Mouse (Mus musculus) spleen, adult 12 weeks (tissue): Measurements from ENCODE around the gene Slfn8.
A peak's percentile ranks its signal among the peaks of the same experiment; 100 is the strongest.
"Not testable (repeated sequence)": the region's sequence is repeated elsewhere in the genome, so short reads cannot be mapped to it uniquely, and the experiment has no call there.

ENCODE experiments used
- DNase-seq: peaks from one replicate; pipeline ENCODE4 v3.0.0; 2022; ENCODE audit warnings: low spot score

The Slfn8 gene

GRCm38 (mm10) chr11:83020621-83021020, at the start of gene Slfn8:
Gene Slfn8, minus strand, starts transcription at chr11:83020810.
- DNase-seq, result peak; percentile 19

DNA sequence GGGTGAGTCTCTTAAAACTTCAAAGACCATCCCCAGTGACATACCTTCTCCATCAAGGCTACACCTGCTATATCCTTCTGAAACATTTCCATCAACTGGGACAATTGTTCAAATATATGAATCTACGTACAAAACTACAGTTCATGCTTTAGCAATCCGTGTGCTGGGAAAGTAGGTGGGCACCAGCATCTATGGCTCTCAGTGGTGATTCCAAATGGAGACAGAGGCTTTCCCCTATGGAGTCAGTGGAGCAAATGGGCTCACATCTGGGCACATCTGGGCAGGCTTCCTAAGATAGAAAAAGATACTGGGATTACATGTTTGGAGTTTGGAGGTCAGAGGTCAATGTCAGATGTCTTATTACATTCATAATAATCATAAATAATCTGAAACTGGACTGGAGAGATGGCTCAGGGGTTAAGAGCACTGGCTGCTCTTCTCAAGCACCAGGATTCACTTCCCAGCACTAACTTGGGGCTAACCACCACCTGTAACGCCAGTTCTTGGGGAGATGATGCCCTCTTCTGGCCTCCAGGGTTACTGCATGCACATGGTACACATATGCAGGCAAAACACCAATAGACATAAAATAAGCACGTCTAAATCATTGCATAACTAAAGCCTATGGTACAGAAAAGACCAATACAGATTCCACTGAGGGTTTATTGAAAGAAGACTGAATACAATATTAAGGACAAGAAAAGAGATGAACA, 47.5 kb upstream of the Slfn8 start:
- no peak for DNase-seq

GRCm38 (mm10) chr11:83066640-83067531, 46.3 kb upstream of the Slfn8 start:
- DNase-seq, result peak; percentile 29

- no peak for DNase-seq
Measured at GRCm38 (mm10) chr11:83065441-83066344, 45.1 kb upstream of the Slfn8 start.

DNA sequence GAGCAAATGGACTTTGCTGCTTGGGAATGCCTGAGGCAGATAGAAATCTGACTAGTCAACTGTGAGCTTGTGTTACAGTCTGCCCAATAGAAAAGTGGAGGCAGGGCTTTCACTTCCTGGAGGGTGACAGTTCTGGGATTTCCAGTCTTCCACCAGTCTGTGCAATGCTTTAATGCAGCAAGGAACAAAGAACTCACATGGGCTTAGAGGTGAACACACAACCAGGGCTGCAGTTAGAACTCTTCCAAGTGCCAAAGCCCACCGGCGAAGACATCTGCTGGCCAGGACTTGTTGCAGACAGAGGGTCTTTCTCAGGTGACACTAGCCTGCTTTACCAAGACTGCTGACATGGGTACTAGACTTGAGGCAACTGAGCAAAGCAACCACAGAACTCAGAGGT, 44.3 kb upstream of the Slfn8 start, which contains the start of gene Slfn2:
Gene Slfn2 (plus strand): TSS at position 167 of the 400 bp plus-strand sequence.
- DNase-seq, result peak; percentile 22

- no peak for DNase-seq
Measured at GRCm38 (mm10) chr11:83063941-83064349, 43.3 kb upstream of the Slfn8 start.

- DNase-seq, result no peak
Measured at GRCm38 (mm10) chr11:83063126-83063525, 42.5 kb upstream of the Slfn8 start.

DNA sequence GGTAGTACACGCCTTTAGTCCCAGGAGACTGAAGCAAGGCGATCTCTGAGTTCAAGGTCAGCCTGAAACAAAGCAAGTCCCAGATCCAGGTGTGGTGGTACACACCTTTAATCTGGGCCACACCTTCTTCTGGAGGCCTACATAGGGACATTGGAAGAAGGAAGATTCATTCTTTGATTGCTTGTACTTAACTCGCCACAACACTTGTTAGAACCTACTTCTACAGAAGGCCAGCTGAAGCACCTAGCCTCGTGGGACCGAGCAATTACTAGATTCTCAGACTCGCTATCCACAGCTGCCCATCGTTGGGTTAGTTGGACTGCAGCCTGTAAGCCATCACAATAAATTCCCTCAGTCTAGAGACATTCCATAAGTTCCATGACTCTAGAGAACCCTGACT, 41.2 kb upstream of the Slfn8 start:
- DNase-seq, result no peak

DNA sequence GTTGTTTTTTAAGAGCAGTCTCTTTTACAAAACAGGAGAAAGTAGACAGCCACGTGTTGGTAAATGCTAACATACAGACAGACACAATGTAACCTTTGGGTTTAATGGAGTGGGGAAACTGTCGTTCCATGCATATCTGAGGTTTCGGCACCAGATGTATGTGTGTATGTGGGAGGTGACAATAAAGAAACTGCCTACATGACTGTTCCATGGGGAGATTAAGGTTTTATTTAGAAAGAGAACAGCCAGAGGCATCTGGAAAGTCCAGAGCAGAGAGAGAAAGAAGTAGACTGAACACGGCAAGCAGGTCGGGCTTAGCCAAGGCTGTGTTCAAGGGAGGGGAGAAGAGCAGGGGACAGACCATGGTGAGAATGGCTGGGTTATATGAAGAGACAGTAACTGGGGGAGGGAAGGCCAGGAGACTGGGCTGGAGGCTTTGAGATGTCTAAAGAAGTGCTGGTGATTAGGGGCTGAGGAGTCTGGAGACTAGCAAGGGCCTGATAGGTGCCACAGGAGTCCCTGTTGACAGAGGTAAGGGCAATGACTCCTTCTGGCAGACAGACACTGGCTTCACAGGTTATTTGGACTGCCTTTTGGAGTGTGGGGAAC, 39.9 kb upstream of the Slfn8 start:
- no peak for DNase-seq

GRCm38 (mm10) chr11:83057863-83058262, 37.3 kb upstream of the Slfn8 start:
- peak; percentile 46 for DNase-seq

GRCm38 (mm10) chr11:83045642-83046041, 25.0 kb upstream of the Slfn8 start:
- DNase-seq, result no peak

DNA sequence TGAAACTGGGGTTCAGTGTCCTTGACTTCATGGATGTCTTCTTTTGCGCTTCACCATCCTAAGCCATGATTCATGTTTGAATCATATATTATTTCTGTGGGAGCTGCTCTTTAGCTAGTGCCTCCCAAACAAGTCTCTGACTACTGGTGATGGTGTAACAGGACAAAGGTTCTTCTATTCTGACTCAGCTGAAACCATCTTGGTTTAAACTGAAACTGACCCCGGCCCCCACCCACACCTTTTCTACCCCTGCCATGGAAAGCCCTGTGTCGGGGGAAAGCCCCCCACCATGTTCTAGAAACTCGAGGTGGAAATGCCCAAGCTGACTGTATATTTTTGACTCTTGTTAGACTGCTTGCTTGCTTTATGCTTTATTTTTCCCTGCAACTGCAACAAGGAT, 23.3 kb upstream of the Slfn8 start:
- DNase-seq, result no peak

GRCm38 (mm10) chr11:83041000-83041399, 20.4 kb upstream of the Slfn8 start:
- no peak for DNase-seq

GRCm38 (mm10) chr11:83040325-83040724, 19.7 kb upstream of the Slfn8 start:
- DNase-seq, result no peak

DNA sequence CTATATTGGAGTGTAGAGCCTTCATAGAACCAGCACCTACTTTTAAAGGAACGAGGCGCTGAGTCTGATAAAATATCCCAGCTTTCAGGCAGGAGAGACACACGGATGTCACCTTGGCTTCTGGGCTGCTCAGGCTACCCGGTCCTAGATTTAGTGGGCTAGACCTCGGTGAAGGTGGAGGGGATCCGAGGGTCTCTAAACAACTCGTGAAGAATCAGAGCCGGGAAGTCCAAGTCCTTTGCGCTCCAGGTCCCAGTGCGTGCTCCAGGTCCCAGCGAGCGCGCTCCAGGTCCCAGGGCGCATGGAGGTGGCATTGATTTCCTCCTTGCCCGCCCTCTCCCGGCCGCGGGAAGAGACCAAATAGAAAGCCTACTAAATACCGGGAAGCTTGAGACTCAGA, 19.2 kb upstream of the Slfn8 start:
- no peak for DNase-seq

DNA sequence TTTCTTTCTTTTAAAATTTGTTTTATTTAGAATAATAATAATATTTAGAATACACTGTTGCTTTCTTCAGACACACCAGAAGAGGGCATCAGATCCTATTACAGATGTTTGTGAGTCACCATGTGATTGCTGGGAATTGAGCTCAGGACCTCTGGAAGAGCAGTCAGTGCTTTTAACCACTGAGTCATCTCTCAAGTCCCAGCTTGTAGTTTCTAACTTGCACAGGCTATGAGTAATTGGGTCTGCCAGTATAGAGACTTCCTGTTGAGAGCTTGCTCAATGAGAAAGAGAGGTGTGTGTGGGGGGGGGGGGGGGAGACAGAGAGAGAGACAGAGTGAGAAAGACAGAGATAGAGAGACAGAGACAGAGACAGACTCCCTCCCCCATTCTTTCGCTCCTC, 18.5 kb upstream of the Slfn8 start:
- DNase-seq, result no peak

- not testable (repeated sequence) for DNase-seq
Measured at GRCm38 (mm10) chr11:83038686-83039085, 18.1 kb upstream of the Slfn8 start.

GRCm38 (mm10) chr11:83019561-83020519, 770 bp downstream of the Slfn8 start:
- DNase-seq, result not testable (repeated sequence)

GRCm38 (mm10) chr11:83016093-83016492, 4.5 kb downstream of the Slfn8 start:
- DNase-seq, result no peak

DNA sequence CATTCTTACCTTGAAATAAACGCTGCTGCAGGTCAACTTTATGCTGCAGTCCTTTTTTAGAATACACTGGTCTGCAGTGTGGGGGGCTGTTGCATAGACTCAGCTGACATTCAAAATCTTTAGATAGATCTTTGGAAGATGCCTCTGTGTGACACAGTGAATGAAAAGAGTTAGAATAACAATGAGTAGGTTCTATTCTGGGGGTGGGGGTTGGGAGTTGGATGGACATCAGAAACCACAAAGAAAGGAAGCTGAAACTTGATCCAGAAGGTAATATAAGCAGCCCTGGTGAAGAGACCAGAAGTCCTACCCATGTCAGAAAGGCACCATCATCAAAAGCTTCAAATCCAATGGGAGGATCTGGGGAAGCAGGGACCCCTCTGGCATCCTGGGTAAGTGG, 7.3 kb downstream of the Slfn8 start:
- no peak for DNase-seq
